Mouse (Mus musculus): ENCODE results near the gene Cnksr3. TPM values are rescaled to one million over a fixed set of nuclear protein-coding genes. Genes with fewer than 3 reads are reported as not detected.

Cnksr3 gene
- polyA plus RNA-seq, 1 experiment from 2014 or later, result 6.9 TPM

Other genes with a start within 250 kb of the Cnksr3 start
- gene Ipcef1, start 159.8 kb downstream of the Cnksr3 start, polyA plus RNA-seq (2016; fragmentation: Nextera tagmentation; extraction: Ambion mirVana), result 0.91 and 1.3 TPM in 2 replicates

Measured in forebrain, embryonic 12.5 days (tissue).